Mouse (Mus musculus): Measurements from ENCODE around the gene Dennd4b. TPM values are rescaled to one million over a fixed set of nuclear protein-coding genes. Genes with fewer than 3 reads are reported as not detected.
"Not testable (repeated sequence)": the region's sequence is repeated elsewhere in the genome, so short reads cannot be mapped to it uniquely, and the experiment has no call there.

Dennd4b gene
- total RNA-seq, 2 experiments from 2014 or later = 31.9 to 33.4 TPM

GRCm38 (mm10) chr3:90251731-90252226 is 13.2 kb upstream of the Dennd4b start:
- DNase-seq (ENCODE audit: low spot score); intact Hi-C loops (cut with DNase I): not testable (repeated sequence)

GRCm38 (mm10) chr3:90252659-90253058 is 12.3 kb upstream of the Dennd4b start:
- intact Hi-C loops (cut with DNase I); DNase-seq (ENCODE audit: low spot score): not testable (repeated sequence)

- intact Hi-C loops (cut with DNase I); DNase-seq (ENCODE audit: low spot score): not testable (repeated sequence)
Measured at GRCm38 (mm10) chr3:90253174-90253573, 11.8 kb upstream of the Dennd4b start.

- intact Hi-C loops (cut with DNase I) = no loop called here
Measured at GRCm38 (mm10) chr3:90253653-90254418, 11.1 kb upstream of the Dennd4b start, which contains the start of gene Crtc2. Gene Crtc2, plus strand, starts transcription at chr3:90254163.

GRCm38 (mm10) chr3:90254419-90255193 is 10.4 kb upstream of the Dennd4b start:
- no peak for DNase-seq (ENCODE audit: low spot score)
- intact Hi-C loops (cut with DNase I) = no loop called here

More at GRCm38 (mm10) chr3:90253653-90254418, 11.1 kb upstream of the Dennd4b start, which contains the start of gene Crtc2:
- peak; percentile 94 for DNase-seq (ENCODE audit: low spot score)

- no peak for DNase-seq (ENCODE audit: low spot score)
- intact Hi-C loops (cut with DNase I) = no loop called here
Measured at GRCm38 (mm10) chr3:90255194-90255565, 9.8 kb upstream of the Dennd4b start.

GRCm38 (mm10) chr3:90255784-90256353 is 9.1 kb upstream of the Dennd4b start:
- intact Hi-C loops (cut with DNase I) = no loop called here
- no peak for DNase-seq (ENCODE audit: low spot score)

GRCm38 (mm10) chr3:90256731-90257530 is 8.1 kb upstream of the Dennd4b start:
- intact Hi-C loops (cut with DNase I) = no loop called here
- DNase-seq (ENCODE audit: low spot score) = no peak

GRCm38 (mm10) chr3:90258521-90258920 is 6.5 kb upstream of the Dennd4b start:
- intact Hi-C loops (cut with DNase I) = no loop called here
- no peak for DNase-seq (ENCODE audit: low spot score)

GRCm38 (mm10) chr3:90263121-90263771 is 1.7 kb upstream of the Dennd4b start:
- intact Hi-C loops (cut with DNase I) = loop anchor here (5.0 kb wide), 1 partner anchor 41 kb away; no protein-coding TSS in a partner anchor
- DNase-seq (ENCODE audit: low spot score) = no peak

GRCm38 (mm10) chr3:90264687-90265033 is 325 bp upstream of the Dennd4b start:
- intact Hi-C loops (cut with DNase I) = loop anchor here (2.0 to 5.0 kb wide), 2 partner anchors 42 to 108 kb away; no protein-coding TSS in a partner anchor
- no peak for DNase-seq (ENCODE audit: low spot score)

- intact Hi-C loops (cut with DNase I) = loop anchor here (2.0 kb wide), 2 partner anchors 27 to 107 kb away; partner anchors contain the start of gene Gatad2b
Measured at GRCm38 (mm10) chr3:90265932-90266741, 1.2 kb downstream of the Dennd4b start.

GRCm38 (mm10) chr3:90266901-90267775 is 2.2 kb downstream of the Dennd4b start:
- DNase-seq (ENCODE audit: low spot score) = no peak
- intact Hi-C loops (cut with DNase I) = loop anchor here (2.0 kb wide), 1 partner anchor 26 kb away; the partner anchor contains the start of gene Gatad2b

More at GRCm38 (mm10) chr3:90265932-90266741, 1.2 kb downstream of the Dennd4b start:
- no peak for DNase-seq (ENCODE audit: low spot score)

GRCm38 (mm10) chr3:90268190-90268589 is 3.2 kb downstream of the Dennd4b start:
- intact Hi-C loops (cut with DNase I) = no loop called here
- DNase-seq (ENCODE audit: low spot score) = no peak

- intact Hi-C loops (cut with DNase I) = no loop called here
Measured at GRCm38 (mm10) chr3:90268971-90269370, 4.0 kb downstream of the Dennd4b start.

GRCm38 (mm10) chr3:90270784-90271183 is 5.8 kb downstream of the Dennd4b start:
- DNase-seq (ENCODE audit: low spot score) = no peak
- intact Hi-C loops (cut with DNase I) = no loop called here

More at GRCm38 (mm10) chr3:90268971-90269370, 4.0 kb downstream of the Dennd4b start:
- DNase-seq (ENCODE audit: low spot score) = no peak

- intact Hi-C loops (cut with DNase I) = no loop called here
- no peak for DNase-seq (ENCODE audit: low spot score)
Measured at GRCm38 (mm10) chr3:90272170-90272569, 7.2 kb downstream of the Dennd4b start.

All from heart, postnatal 25 days (tissue).